Comparison of ENCODE assay signal across 29 mouse cellular contexts in the genomic region with DNA sequence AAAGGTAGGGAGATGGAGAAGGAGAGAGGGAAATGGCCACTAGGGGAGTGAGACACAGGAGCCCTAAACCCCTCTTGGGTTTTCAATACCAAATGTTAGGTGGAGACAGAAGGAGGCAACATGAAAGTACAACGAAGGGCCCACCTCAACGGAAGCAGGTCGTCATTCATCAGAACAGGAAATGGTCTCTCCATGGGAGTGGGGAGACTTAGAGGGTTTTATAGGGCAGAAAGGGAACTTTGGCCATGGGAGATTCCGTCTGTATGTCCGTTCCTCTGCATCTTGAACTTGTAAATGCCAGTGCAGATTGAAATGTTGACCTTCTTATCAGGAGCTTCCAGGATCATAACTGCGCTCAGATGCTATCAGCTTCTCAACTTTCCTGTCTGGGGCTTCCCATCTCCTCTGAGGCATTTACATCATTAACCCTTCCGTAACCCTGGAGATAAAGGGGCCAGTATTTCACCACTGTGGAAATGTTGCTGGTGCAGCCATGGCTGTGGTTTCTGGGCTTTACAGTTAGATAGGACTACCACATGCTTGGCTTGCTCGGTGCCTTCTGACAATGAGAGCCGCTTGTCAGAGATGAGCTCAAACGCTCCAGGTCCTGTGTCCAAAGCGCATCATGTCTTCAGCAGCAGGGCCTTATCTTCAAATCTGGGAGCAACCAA. TPM values are rescaled to one million over a fixed set of nuclear protein-coding genes. Genes with fewer than 3 reads are reported as not detected.
A peak's percentile ranks its signal among the peaks of the same experiment; 100 is the strongest.
DNase-seq lines count a peak whose midpoint lies in the region; ATAC-seq and TF ChIP-seq lines count a peak whose summit lies in the region.
"Had no signal": no experiment of that assay in that cellular context is flagged by ENCODE, and none has a peak within 500 bp of the region (broad histone marks: within the 10 kb centered on the region; RNA-seq: fewer than 3 reads in every experiment).

No protein-coding gene starts in this region.

- no peaks in the 10 kb centered on the region for H3K27me3 ChIP-seq in kidney, postnatal 0 days (ENCODE audit: insufficient read depth, low read length)
- no peaks in the 10 kb centered on the region for H3K27me3 ChIP-seq in kidney, embryonic 16.5 days (ENCODE audit: insufficient read depth, low read length)
- H3K27me3 ChIP-seq: embryonic facial prominence, embryonic 12.5 days; embryonic facial prominence, embryonic 15.5 days; heart, embryonic 13.5 days; hindbrain, embryonic 12.5 days; hindbrain, embryonic 15.5 days; Patski had no signal

- no peak overlapping the region for H3K9ac ChIP-seq in kidney, postnatal 0 days (ENCODE audit: low read depth, low read length)
- no peak overlapping the region for H3K9ac ChIP-seq in kidney, embryonic 16.5 days (replicated peaks; ENCODE audit: low read length)
- H3K9ac ChIP-seq: embryonic facial prominence, embryonic 12.5 days; embryonic facial prominence, embryonic 15.5 days; forebrain, postnatal 0 days; heart, embryonic 13.5 days; hindbrain, embryonic 12.5 days; hindbrain, embryonic 15.5 days had no signal

- no peak for ATAC-seq in kidney, postnatal 0 days (replicated peaks; ENCODE audit: low FRiP score, low read depth)
- ATAC-seq in kidney, embryonic 16.5 days (ENCODE audit: low FRiP score, low TSS enrichment) = no peak
- ATAC-seq in common myeloid progenitor, adult 5-6 weeks (replicated peaks; ENCODE audit: low read depth, poor library complexity, severe bottlenecking) = peak; percentile 77
- ATAC-seq in megakaryocyte progenitor cell, adult 5-6 weeks (replicated peaks; ENCODE audit: poor library complexity) = peak; percentile 71
- ATAC-seq: forebrain, embryonic 14.5 days; forebrain, postnatal 0 days; Patski had no signal

- DNase-seq in kidney, postnatal 0 days (ENCODE audit: low spot score) = no peak
- peak; percentile 16 for DNase-seq in ES-CJ7 (ENCODE audit: low read depth, low spot score)
- DNase-seq in frontal cortex, postnatal 10 days (ENCODE audit: low spot score in 2 of 2) = no peak
- DNase-seq in layer of hippocampus, adult 9-10 months (ENCODE audit: low spot score) = no peak
- DNase-seq in kidney, postnatal 10 days = no peak
- DNase-seq: adrenal gland, adult 2 months; adrenal gland, postnatal 14 days; cerebellum, adult 11-12 months; cerebellum, adult 8-10 months; cerebellum, postnatal 10 days; cerebellum, postnatal 36 days; forebrain, postnatal 0 days; gastrocnemius, postnatal 10 days; gastrocnemius, postnatal 36 days; heart, adult 18-20 months; heart, postnatal 14 days; heart, postnatal 4 days had no signal

- no peak overlapping the region for H3K4me2 ChIP-seq in kidney, postnatal 0 days (ENCODE audit: low read length)
- no peak overlapping the region for H3K4me2 ChIP-seq in kidney, embryonic 16.5 days (replicated peaks; ENCODE audit: low read depth, low read length)
- H3K4me2 ChIP-seq: embryonic facial prominence, embryonic 12.5 days; embryonic facial prominence, embryonic 15.5 days; heart, embryonic 13.5 days; hindbrain, embryonic 12.5 days; hindbrain, embryonic 15.5 days had no signal

- no peak overlapping the region for H3K4me3 ChIP-seq in kidney, postnatal 0 days (replicated peaks; ENCODE audit: low read depth, low read length)
- no peak overlapping the region for H3K4me3 ChIP-seq in kidney, embryonic 16.5 days (ENCODE audit: low read length)
- H3K4me3 ChIP-seq: embryonic facial prominence, embryonic 12.5 days; embryonic facial prominence, embryonic 15.5 days; heart, embryonic 13.5 days; hindbrain, embryonic 12.5 days; hindbrain, embryonic 15.5 days had no signal

- H3K36me3 ChIP-seq in kidney, postnatal 0 days (ENCODE audit: insufficient read depth, low read length) = no peaks in the 10 kb centered on the region
- H3K36me3 ChIP-seq in kidney, embryonic 16.5 days (ENCODE audit: insufficient read depth, low read length) = no peaks in the 10 kb centered on the region
- H3K36me3 ChIP-seq: embryonic facial prominence, embryonic 12.5 days; embryonic facial prominence, embryonic 15.5 days; G1E; heart, embryonic 13.5 days; hindbrain, embryonic 12.5 days; hindbrain, embryonic 15.5 days had no signal

- WGBS in kidney, postnatal 0 days = 70% methylated on average over 11 of the region's 11 CpGs
- WGBS in kidney, embryonic 16.5 days = 72% methylated on average over 11 of the region's 11 CpGs

- H3K9me3 ChIP-seq in kidney, postnatal 0 days (replicated peaks; ENCODE audit: low read length) = no peaks in the 10 kb centered on the region
- H3K9me3 ChIP-seq in kidney, embryonic 16.5 days (ENCODE audit: low read length) = no peaks in the 10 kb centered on the region
- H3K9me3 ChIP-seq: embryonic facial prominence, embryonic 12.5 days; embryonic facial prominence, embryonic 15.5 days; heart, embryonic 13.5 days; hindbrain, embryonic 12.5 days; hindbrain, embryonic 15.5 days had no signal

- no peak overlapping the region for H3K27ac ChIP-seq in kidney, postnatal 0 days
- H3K27ac ChIP-seq in kidney, embryonic 16.5 days (ENCODE audit: low read length) = no peak overlapping the region
- H3K27ac ChIP-seq: embryonic facial prominence, embryonic 12.5 days; embryonic facial prominence, embryonic 15.5 days; heart, embryonic 13.5 days; hindbrain, embryonic 12.5 days; hindbrain, embryonic 15.5 days had no signal

- no peaks in the 10 kb centered on the region for H3K4me1 ChIP-seq in kidney, postnatal 0 days (replicated peaks; ENCODE audit: insufficient read depth, low read length)
- H3K4me1 ChIP-seq in kidney, embryonic 16.5 days (ENCODE audit: insufficient read depth, low read length) = no peaks in the 10 kb centered on the region; the same call in 1 of the 2 replicates
- H3K4me1 ChIP-seq: embryonic facial prominence, embryonic 12.5 days; embryonic facial prominence, embryonic 15.5 days; heart, embryonic 13.5 days; hindbrain, embryonic 12.5 days; hindbrain, embryonic 15.5 days had no signal

- TF ChIP-seq CTCF in kidney, postnatal 0 days (IDR thresholded peaks at IDR 0.05; ENCODE audit: low read depth) = 0 out of 2 replicates have a peak, but pooled peaks have one; percentile 16

RNA-seq across cellular contexts. Expression of a gene that starts 6.9 kb away (rescaled TPM):
- not detected in 2 replicates for polyA plus RNA-seq in kidney, postnatal 0 days (2015; fragmentation: Nextera tagmentation; extraction: Ambion mirVana)
- polyA plus RNA-seq in kidney, embryonic 16.5 days (2015; fragmentation: Nextera tagmentation; extraction: Ambion mirVana) = 0.19 and 0.33 TPM in 2 replicates
- not detected in 2 replicates for total RNA-seq in common myeloid progenitor, adult 5-6 weeks (2017)
- not detected in 2 replicates for total RNA-seq in megakaryocyte progenitor cell, adult 5-6 weeks (2015)
- total RNA-seq in megakaryocyte progenitor cell, adult 5-6 weeks (2017) = not detected in 2 replicates
- total RNA-seq: heart, postnatal 4 days had no signal
- polyA plus RNA-seq: adrenal gland, adult 2 months; forebrain, embryonic 11.5 days; G1E; Patski had no signal

Comparison
In these comparisons a context has a peak if more than half of its experiments do, and no peak if none do; other contexts are left out.
1. ATAC-seq: peak in common myeloid progenitor, adult 5-6 weeks (single experiment) and megakaryocyte progenitor cell, adult 5-6 weeks (single experiment); none in kidney, postnatal 0 days (single experiment) and kidney, embryonic 16.5 days (single experiment).